Mouse (Mus musculus) retina, embryonic 14.5 days (tissue): ENCODE data around the gene Scgb1b27.
"Not testable (repeated sequence)": the region's sequence is repeated elsewhere in the genome, so short reads cannot be mapped to it uniquely, and the experiment has no call there.

Experiments used
- DNase-seq: peaks from one replicate; pipeline ENCODE4 v3.0.0-alpha.2; 2015; ENCODE audit warnings: low spot score

Gene Scgb1b27

DNA sequence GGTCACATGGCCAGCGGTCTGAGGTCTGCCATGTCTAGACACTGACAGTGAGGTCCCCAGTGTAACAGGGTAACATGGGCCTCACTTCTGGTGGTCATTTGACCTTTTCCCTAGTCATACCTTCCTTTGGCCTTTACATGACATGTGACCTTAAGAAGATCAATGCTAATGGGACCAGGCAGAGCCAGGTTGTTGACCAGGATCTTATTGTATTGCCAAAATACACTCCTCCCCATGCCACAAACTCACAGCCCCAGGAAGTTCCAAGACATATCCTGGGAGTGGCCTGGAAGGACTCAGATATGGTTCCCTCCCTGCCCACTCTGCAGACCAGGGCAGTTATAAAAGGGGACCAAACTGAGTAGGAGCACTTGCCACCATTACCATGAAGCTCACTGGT is at the start of gene Scgb1b27:
Gene Scgb1b27, plus strand, starts transcription at position 301 of the 400 bp plus-strand sequence.
- not testable (repeated sequence) for DNase-seq

DNA sequence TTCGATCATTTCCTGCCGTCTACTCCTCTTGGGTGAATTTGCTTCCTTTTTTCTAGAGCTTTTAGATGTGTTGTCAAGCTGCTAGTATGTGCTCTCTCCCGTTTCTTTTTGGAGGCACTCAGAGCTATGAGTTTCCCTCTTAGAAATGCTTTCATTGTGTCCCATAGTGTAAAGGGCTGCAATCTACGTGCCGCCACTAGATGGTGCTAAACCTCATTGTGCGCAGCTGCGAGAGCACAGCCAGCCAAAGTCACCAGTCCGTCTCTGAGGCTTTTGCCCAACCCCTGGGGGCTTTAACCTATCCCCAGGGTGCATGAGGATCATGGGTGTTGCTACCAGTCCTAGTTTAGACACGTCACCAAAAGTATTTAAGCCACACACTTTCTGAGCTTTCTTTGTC is 39.0 kb upstream of the Scgb1b27 start:
- peak; percentile 63 for DNase-seq

DNA sequence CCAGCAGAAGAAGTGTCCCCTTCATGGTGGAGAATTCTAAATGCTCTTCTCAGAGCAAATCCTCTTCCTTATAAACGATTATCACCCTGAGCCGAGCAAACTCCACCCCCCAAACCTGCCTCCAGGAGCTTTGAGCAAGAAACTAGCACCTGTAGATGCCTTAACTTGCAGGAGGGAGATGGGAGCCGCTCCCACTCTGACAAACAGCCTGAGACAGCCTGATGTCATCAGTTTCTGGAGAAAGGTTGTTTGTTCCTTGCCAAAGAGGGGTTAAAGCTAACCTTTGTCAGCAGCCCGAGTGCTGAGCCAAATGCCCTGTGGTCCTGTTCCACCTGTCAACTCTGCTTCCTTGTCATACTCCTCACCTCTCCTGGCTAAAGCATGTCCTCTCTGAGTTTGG is 7.4 kb upstream of the Scgb1b27 start, which contains the start of gene Scgb2b27:
Gene Scgb2b27, minus strand, starts transcription at position 101 of the 400 bp plus-strand sequence.
- no peak for DNase-seq

DNA sequence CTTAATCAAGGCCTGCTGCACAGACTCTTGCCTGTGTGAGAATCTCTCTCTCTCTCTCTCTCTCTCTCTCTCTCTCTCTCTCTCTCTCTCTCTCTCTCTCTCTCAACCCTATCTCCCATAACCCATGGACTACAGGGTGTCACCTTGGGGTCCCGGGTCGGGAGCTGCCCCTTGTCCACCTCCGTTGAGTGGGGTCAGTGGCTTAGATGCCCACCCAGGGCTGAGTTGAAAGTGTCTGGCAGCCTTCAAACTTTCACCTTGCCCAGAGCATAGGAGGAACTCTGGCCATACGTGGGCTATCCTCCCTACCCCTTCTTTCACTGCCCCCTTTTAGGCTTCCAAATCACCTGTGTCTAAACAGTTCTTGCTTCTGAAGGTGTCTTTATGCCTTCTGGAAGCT is 4.4 kb downstream of the Scgb1b27 start:
- no peak for DNase-seq

DNA sequence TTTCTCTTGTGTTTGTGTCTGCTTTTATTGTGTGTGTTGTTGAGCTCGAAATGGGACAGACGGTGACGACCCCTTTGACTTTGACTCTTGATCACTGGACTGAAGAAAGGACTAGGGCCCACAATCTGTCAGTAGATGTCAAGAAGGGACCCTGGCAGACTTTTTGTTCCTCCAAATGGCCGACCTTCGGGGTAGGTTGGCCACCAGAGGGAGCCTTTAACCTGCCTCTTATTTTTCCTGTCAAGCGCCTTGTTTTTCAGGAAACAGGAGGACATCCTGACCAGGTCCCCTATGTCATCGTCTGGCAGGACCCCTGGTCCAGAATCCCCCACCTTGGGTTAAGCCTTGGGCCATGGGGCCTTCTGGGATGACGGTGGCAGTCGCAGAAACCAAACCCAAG is 5.9 kb downstream of the Scgb1b27 start:
- DNase-seq: not testable (repeated sequence)

DNA sequence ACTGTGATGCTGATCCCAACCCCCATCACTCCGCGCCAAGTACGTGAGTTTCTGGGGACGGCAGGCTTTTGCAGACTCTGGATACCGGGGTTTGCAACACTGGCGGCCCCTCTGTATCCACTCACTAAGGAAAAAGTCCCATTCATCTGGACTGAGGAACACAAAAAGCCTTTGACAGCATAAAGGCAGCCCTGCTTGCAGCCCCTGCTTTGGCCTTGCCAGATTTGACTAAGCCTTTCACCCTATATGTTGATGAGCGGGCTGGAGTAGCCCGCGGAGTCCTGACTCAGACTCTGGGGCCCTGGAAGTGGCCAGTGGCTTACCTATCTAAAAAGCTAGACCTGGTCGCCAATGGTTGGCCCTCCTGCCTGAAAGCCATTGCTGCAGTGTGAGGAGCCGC is 8.7 kb downstream of the Scgb1b27 start:
- no peak for DNase-seq

DNA sequence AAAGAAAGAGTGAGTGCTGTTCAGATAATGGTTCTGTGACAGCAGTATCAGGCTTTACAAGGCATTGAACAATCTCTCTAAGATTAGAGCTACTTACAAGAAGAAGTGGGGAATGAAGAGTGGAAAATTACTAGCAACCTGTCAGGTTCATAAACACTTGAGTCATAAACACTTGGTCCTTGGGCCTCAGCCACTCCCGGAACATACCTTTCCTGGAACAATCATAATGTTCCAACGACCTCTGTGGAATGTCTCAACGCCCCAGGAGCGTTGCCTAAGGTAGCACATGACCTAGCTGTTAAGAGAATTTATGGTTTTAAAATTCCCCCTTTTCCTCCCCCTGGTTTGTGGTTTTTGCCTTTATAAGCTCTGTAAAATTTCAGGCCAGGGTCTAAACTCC is 13.3 kb downstream of the Scgb1b27 start:
- DNase-seq: not testable (repeated sequence)

DNA sequence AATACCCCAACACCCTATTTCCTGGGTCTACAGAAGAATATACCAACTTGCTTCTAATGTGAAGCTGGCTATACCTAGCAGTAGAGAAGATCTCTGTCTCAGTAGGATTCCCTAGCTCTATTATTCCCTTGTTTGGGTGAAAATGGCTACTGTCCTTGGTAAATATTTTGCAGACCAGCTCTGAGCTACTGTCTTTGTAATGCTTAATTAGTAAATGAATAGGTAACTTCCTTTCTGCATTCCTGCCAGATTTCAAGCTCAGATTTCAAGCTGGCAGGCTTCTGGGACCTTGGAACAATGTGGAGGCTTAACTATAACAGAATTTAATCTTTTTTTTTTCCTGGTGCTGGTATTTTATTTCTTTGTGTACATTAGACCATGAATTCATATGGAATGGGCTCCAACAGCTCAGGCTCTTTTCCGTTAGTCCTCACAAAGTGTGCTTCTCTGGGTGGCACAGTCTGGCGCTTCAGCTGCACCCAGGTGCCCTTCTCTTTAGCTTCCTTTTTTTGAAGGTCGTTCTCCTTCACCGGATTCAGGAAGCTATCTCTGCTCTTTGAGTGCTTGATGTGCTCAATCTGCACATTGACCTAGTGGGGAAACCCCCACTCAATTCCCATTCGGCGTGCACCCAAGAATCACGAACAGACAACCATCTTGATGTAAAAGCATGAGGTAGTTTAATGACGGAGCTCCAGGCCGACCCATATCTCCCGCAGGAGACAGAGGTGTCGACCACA is 15.0 kb downstream of the Scgb1b27 start:
- not testable (repeated sequence) for DNase-seq

DNA sequence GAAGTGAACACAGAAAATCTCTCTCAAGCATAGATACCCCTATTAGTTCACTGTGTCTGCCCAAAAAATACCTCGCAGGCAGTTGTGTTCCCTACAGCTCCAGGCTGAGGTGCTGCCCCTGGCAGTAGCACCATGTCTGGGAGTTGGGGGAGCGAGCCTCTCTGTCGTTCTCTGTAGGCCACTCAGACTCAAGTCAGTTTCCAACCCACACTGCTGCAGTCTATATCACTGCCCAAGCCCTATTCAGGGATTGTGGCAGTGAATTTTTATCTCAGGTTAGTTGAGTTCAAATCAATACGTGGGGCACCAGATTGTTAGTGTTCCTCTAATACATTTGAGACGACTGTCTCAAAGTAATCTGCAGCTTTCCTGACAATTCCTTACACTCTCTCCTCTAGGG is 46.8 kb downstream of the Scgb1b27 start:
- not testable (repeated sequence) for DNase-seq
